Mouse (Mus musculus) MEL (cell line): ENCODE measurements around the gene Ap5s1. TPM values are rescaled to one million over a fixed set of nuclear protein-coding genes. Genes with fewer than 3 reads are reported as not detected.

Experiments
- DNase-seq: peaks from one replicate; pipeline ENCODE4 v3.0.0; 2011; ENCODE audit warnings: low read depth, low spot score
- H3K27ac ChIP-seq: 2 replicates; pipeline ENCODE4 v1.5.1; 2012; ENCODE audit warnings: low read depth, mild to moderate bottlenecking, control low read depth, low read length, moderate library complexity; ENCODE audit not compliant: control insufficient read depth
- H3K27me3 ChIP-seq, 2 experiments: fragments of 150-350 bp in 1 of 2; sonication (generic) in 1 of 2; 2 replicates each; pipeline ENCODE4 v1.6.1; 2012; ENCODE audit warnings: low read length in 2 of 2, mild to moderate bottlenecking in 2 of 2, improper control_type of control experiment in 1 of 2, moderate library complexity in 1 of 2; ENCODE audit not compliant: insufficient read depth in 2 of 2, control insufficient read depth in 1 of 2
- H3K36me3 ChIP-seq, 2 experiments: 2 replicates each; pipeline ENCODE4 v1.6.1; 2012 to 2014; ENCODE audit warnings: low read length in 2 of 2, improper control_type of control experiment in 1 of 2, inconsistent platforms in 1 of 2, mild to moderate bottlenecking in 1 of 2; ENCODE audit not compliant: insufficient read depth in 2 of 2, control insufficient read depth in 1 of 2
- H3K4me1 ChIP-seq, 2 experiments: fragments of 150-350 bp in 1 of 2; sonication (generic) in 1 of 2; 2 replicates each; pipeline ENCODE4 v1.6.1; 2012; ENCODE audit warnings: low read length in 2 of 2, improper control_type of control experiment in 1 of 2, mild to moderate bottlenecking in 1 of 2; ENCODE audit not compliant: insufficient read depth in 2 of 2, control insufficient read depth in 1 of 2
- H3K4me3 ChIP-seq, 2 experiments: fragments of 150-350 bp in 1 of 2; sonication (generic) in 1 of 2; 2 replicates each; pipeline ENCODE4 v1.5.1; 2012; ENCODE audit warnings: low read depth in 2 of 2, low read length in 2 of 2, mild to moderate bottlenecking in 2 of 2, moderate library complexity in 2 of 2, control low read depth in 1 of 2, improper control_type of control experiment in 1 of 2; ENCODE audit not compliant: control insufficient read depth in 1 of 2, insufficient read depth in 1 of 2
- H3K79me2 ChIP-seq: 2 replicates; pipeline ENCODE4 v1.6.1; 2012; ENCODE audit warnings: mild to moderate bottlenecking, low read length, moderate library complexity; ENCODE audit not compliant: control insufficient read depth, poor library complexity, insufficient read depth
- H3K9ac ChIP-seq: 2 replicates; pipeline ENCODE4 v1.6.1; 2012; ENCODE audit warnings: low read depth, mild to moderate bottlenecking, control low read depth, low read length, moderate library complexity; ENCODE audit not compliant: control insufficient read depth, poor library complexity, severe bottlenecking
- H3K9me3 ChIP-seq: fragments of 150-350 bp; sonication (generic); replicated peaks from 2 replicates; pipeline ENCODE4 v1.6.1; 2012; ENCODE audit warnings: mild to moderate bottlenecking, low read length, improper control_type of control experiment, moderate library complexity; ENCODE audit not compliant: insufficient read depth
- CHD2 ChIP-seq: IDR thresholded peaks from 2 replicates; pipeline ENCODE4 v1.6.1; 2011; ENCODE audit warnings: low read length, improper control_type of control experiment
- E2F4 ChIP-seq: IDR thresholded peaks from 2 replicates; pipeline ENCODE4 v1.6.1; 2011; ENCODE audit warnings: low read depth, low read length, improper control_type of control experiment, borderline replicate concordance
- EP300 ChIP-seq, 2 experiments: IDR thresholded peaks; 2 replicates each; pipeline ENCODE4 v1.6.1; 2011; ENCODE audit warnings: improper control_type of control experiment in 2 of 2, low read length in 2 of 2, low read depth in 1 of 2, mild to moderate bottlenecking in 1 of 2
- ETS1 ChIP-seq: IDR thresholded peaks from 2 replicates; pipeline ENCODE4 v1.6.1; 2012; ENCODE audit warnings: low read depth, mild to moderate bottlenecking, inconsistent platforms, low read length, improper control_type of control experiment, moderate library complexity
- GABPA ChIP-seq: IDR thresholded peaks from 2 replicates; pipeline ENCODE4 v1.6.1; 2012; ENCODE audit warnings: low read depth, mild to moderate bottlenecking, inconsistent platforms, low read length, improper control_type of control experiment, moderate library complexity
- KAT2A ChIP-seq: conservative IDR thresholded peaks from 2 replicates; pipeline ENCODE4 v1.6.1; 2012; ENCODE audit warnings: low read depth, low read length, improper control_type of control experiment, inconsistent platforms
- MAFK ChIP-seq: IDR thresholded peaks from 2 replicates; pipeline ENCODE4 v1.6.1; 2011; ENCODE audit warnings: low read depth, mild to moderate bottlenecking, low read length, improper control_type of control experiment, borderline replicate concordance
- MAZ ChIP-seq: IDR thresholded peaks from 2 replicates; pipeline ENCODE4 v1.6.1; 2012; ENCODE audit warnings: low read depth, mild to moderate bottlenecking, inconsistent platforms, low read length, improper control_type of control experiment
- MXI1 ChIP-seq: IDR thresholded peaks from 2 replicates; pipeline ENCODE4 v1.6.1; 2011; ENCODE audit warnings: mild to moderate bottlenecking, low read depth, low read length, improper control_type of control experiment
- MYC ChIP-seq: IDR thresholded peaks from 2 replicates; pipeline ENCODE4 v1.6.1; 2011; ENCODE audit warnings: low read depth, mild to moderate bottlenecking, low read length, improper control_type of control experiment, moderate library complexity
- POLR2A ChIP-seq, 2 experiments: IDR thresholded peaks; 2 replicates each; pipeline ENCODE4 v1.6.1; 2011 to 2012; ENCODE audit warnings: low read length in 2 of 2, mild to moderate bottlenecking in 2 of 2, control low read depth in 1 of 2, improper control_type of control experiment in 1 of 2, low read depth in 1 of 2, moderate library complexity in 1 of 2; ENCODE audit not compliant: control insufficient read depth in 1 of 2, insufficient read depth in 1 of 2, poor library complexity in 1 of 2
- POLR2AphosphoS2 ChIP-seq: IDR thresholded peaks from 2 replicates; pipeline ENCODE4 v1.6.1; 2011; ENCODE audit warnings: low read length, improper control_type of control experiment
- SIN3A ChIP-seq: IDR thresholded peaks from 2 replicates; pipeline ENCODE4 v1.6.1; 2012; ENCODE audit warnings: low read length, improper control_type of control experiment, inconsistent platforms
- TAL1 ChIP-seq: IDR thresholded peaks from 2 replicates; pipeline ENCODE4 v1.6.1; 2012; ENCODE audit warnings: mild to moderate bottlenecking, inconsistent platforms, low read length, moderate library complexity, mixed read lengths
- TCF12 ChIP-seq: IDR thresholded peaks from 2 replicates; pipeline ENCODE4 v1.6.1; 2014; ENCODE audit warnings: low read depth, mild to moderate bottlenecking, inconsistent platforms, low read length, improper control_type of control experiment, moderate library complexity
- USF1 ChIP-seq: IDR thresholded peaks from 2 replicates; pipeline ENCODE4 v1.6.1; 2014; ENCODE audit warnings: low read depth, mild to moderate bottlenecking, inconsistent platforms, low read length, improper control_type of control experiment, moderate library complexity
- USF2 ChIP-seq, 2 experiments: IDR thresholded peaks; 2 replicates each; pipeline ENCODE4 v1.6.1; 2011 to 2012; ENCODE audit warnings: improper control_type of control experiment in 2 of 2, low read length in 2 of 2, borderline replicate concordance in 1 of 2, inconsistent platforms in 1 of 2, low read depth in 1 of 2, mild to moderate bottlenecking in 1 of 2; ENCODE audit not compliant: insufficient read depth in 1 of 2
- ZC3H11A ChIP-seq: IDR thresholded peaks from 2 replicates; pipeline ENCODE4 v1.6.1; 2012; ENCODE audit warnings: low read depth, mild to moderate bottlenecking, inconsistent platforms, low read length, improper control_type of control experiment
- ZNF384 ChIP-seq: IDR thresholded peaks from 2 replicates; pipeline ENCODE4 v1.6.1; 2012; ENCODE audit warnings: low read depth, mild to moderate bottlenecking, inconsistent platforms, low read length, improper control_type of control experiment
- polyA plus RNA-seq, 2 experiments: library from polyadenylated mRNA; stranded (reverse) in 1 of 2; unstranded in 1 of 2; fragments of >175 nt in 1 of 2; fragments of >200 nt in 1 of 2; gene quantifications; 2 replicates each; pipeline versions ENCODE4 v1.2.1 to v1.2.4; 2012; ENCODE audit warnings: low replicate concordance in 2 of 2, low read depth in 1 of 2; ENCODE audit not compliant: insufficient read length in 2 of 2, insufficient read depth in 1 of 2, missing spikeins in 1 of 2
- total RNA-seq: library from RNA; depleted of rRNA; stranded (reverse); fragments of 300-350 nt; gene quantifications from 2 replicates; pipeline ENCODE4 v1.2.3, GENCODE M21; 2012

The Ap5s1 gene
- total and polyA plus RNA-seq, 3 experiments, result 9.6 to 12.7 TPM; not detected in 1

GRCm38 (mm10) chr2:131168914-131169313 is 38.0 kb upstream of the Ap5s1 start:
- DNase-seq, result no peak
- TF ChIP-seq ZC3H11A (no peak), TAL1 (no peak), CHD2 (no peak), POLR2A (IDR thresholded peaks at IDR 0.05; ENCODE audit: control insufficient read depth in 1 of 2, insufficient read depth in 1 of 2, low read depth in 1 of 2, low read length in 2 of 2, poor library complexity in 1 of 2) (no peak), KAT2A (no peak), EP300 (IDR thresholded peaks at IDR 0.05; ENCODE audit: low read depth in 1 of 2, low read length in 2 of 2) (no peak), MAFK (no peak), TCF12 (no peak), MYC (no peak), E2F4 (no peak), MXI1 (no peak), ZNF384 (no peak), ETS1 (no peak), USF2 (IDR thresholded peaks at IDR 0.05; ENCODE audit: borderline replicate concordance in 1 of 2, insufficient read depth in 1 of 2, low read depth in 1 of 2, low read length in 2 of 2) (no peak), MAZ (no peak), USF1 (no peak), SIN3A (no peak), GABPA (no peak), POLR2AphosphoS2 (no peak)
- TF ChIP-seq, all 39 proteins: peak for 0
- Histone ChIP-seq H3K9ac (no peak overlapping the region), H3K9me3 (no peaks in the 10 kb centered on the region), H3K27ac (no peak overlapping the region), H3K36me3 (peaks cover 0 to 5% of the 10 kb centered on the region in 2 experiments; a peak in 1 of 4 replicates), H3K4me3 (no peak overlapping the region), H3K79me2 (no peaks in the 10 kb centered on the region), H3K27me3 (no peaks in the 10 kb centered on the region), H3K4me1 (peaks cover 3 to 20% of the 10 kb centered on the region in 2 experiments; a peak in 3 of 4 replicates)

- Histone ChIP-seq H3K27me3 (no peaks in the 10 kb centered on the region), H3K27ac (no peak overlapping the region), H3K9ac (peak overlapping the region; percentile 12; the same call in 1 of the 2 replicates), H3K9me3 (no peaks in the 10 kb centered on the region), H3K4me3 (peak overlapping the region; percentile 46 to 51; a peak in 3 of 4 replicates), H3K4me1 (peaks cover 3 to 24% of the 10 kb centered on the region in 2 experiments; a peak in 3 of 4 replicates), H3K36me3 (peaks cover 0 to 5% of the 10 kb centered on the region in 2 experiments; a peak in 1 of 4 replicates), H3K79me2 (no peaks in the 10 kb centered on the region)
- DNase-seq, result no peak
- TF ChIP-seq TAL1 (0 out of 2 replicates have a peak, but pooled peaks have one; percentile 2), USF2 (IDR thresholded peaks at IDR 0.05; ENCODE audit: borderline replicate concordance in 1 of 2, insufficient read depth in 1 of 2, low read depth in 1 of 2, low read length in 2 of 2) (no peak)
- TF ChIP-seq, all 39 proteins: peak for 1
Measured at GRCm38 (mm10) chr2:131170936-131171335, 35.9 kb upstream of the Ap5s1 start.
